Mouse (Mus musculus) CH12.LX (cell line): ENCODE data around the gene Cbll1.

Experiments used
- CHD2 ChIP-seq: IDR thresholded peaks from 2 replicates; pipeline ENCODE4 v1.6.1; 2011; ENCODE audit warnings: low read length, improper control_type of control experiment
- CTCF ChIP-seq, 2 experiments: IDR thresholded peaks in 1 of 2; conservative IDR thresholded peaks in 1 of 2; 2 replicates each; pipeline ENCODE4 v1.5.1; 2011 to 2012; ENCODE audit warnings: low read depth in 2 of 2, low read length in 2 of 2, improper control_type of control experiment in 1 of 2, inconsistent platforms in 1 of 2, mild to moderate bottlenecking in 1 of 2, moderate library complexity in 1 of 2
- EP300 ChIP-seq: IDR thresholded peaks from 2 replicates; pipeline ENCODE4 v1.6.1; 2011; ENCODE audit warnings: low read length, improper control_type of control experiment
- IRF4 ChIP-seq: IDR thresholded peaks from 2 replicates; pipeline ENCODE4 v1.6.1; 2014; ENCODE audit warnings: low read depth, mild to moderate bottlenecking, inconsistent platforms, low read length, improper control_type of control experiment
- KAT2A ChIP-seq: IDR thresholded peaks from 2 replicates; pipeline ENCODE4 v1.6.1; 2012; ENCODE audit warnings: low read length, improper control_type of control experiment, inconsistent platforms; ENCODE audit not compliant: insufficient replicate concordance
- MAFK ChIP-seq: IDR thresholded peaks from 2 replicates; pipeline ENCODE4 v1.6.1; 2011; ENCODE audit warnings: low read length, improper control_type of control experiment; ENCODE audit not compliant: insufficient replicate concordance
- MAX ChIP-seq: IDR thresholded peaks from 2 replicates; pipeline ENCODE4 v1.6.1; 2011; ENCODE audit warnings: low read length, improper control_type of control experiment
- MAZ ChIP-seq: IDR thresholded peaks from 2 replicates; pipeline ENCODE4 v1.6.1; 2012; ENCODE audit warnings: low read depth, mild to moderate bottlenecking, inconsistent platforms, low read length, improper control_type of control experiment, moderate library complexity
- POLR2A ChIP-seq: IDR thresholded peaks from 2 replicates; pipeline ENCODE4 v1.6.1; 2011; ENCODE audit warnings: low read depth, mild to moderate bottlenecking, improper control_type of control experiment, low read length
- RAD21 ChIP-seq: IDR thresholded peaks from 2 replicates; pipeline ENCODE4 v1.6.1; 2011; ENCODE audit warnings: low read depth, mild to moderate bottlenecking, low read length, improper control_type of control experiment, moderate library complexity
- TBP ChIP-seq: conservative IDR thresholded peaks from 2 replicates; pipeline ENCODE4 v1.6.1; 2011; ENCODE audit warnings: low read depth, low read length, improper control_type of control experiment
- TCF12 ChIP-seq: IDR thresholded peaks from 2 replicates; pipeline ENCODE4 v1.6.1; 2014; ENCODE audit warnings: low read depth, mild to moderate bottlenecking, inconsistent platforms, low read length, improper control_type of control experiment
- UBTF ChIP-seq: IDR thresholded peaks from 2 replicates; pipeline ENCODE4 v1.6.1; 2012; ENCODE audit warnings: low read depth, mild to moderate bottlenecking, inconsistent platforms, low read length, improper control_type of control experiment, moderate library complexity

DNA sequence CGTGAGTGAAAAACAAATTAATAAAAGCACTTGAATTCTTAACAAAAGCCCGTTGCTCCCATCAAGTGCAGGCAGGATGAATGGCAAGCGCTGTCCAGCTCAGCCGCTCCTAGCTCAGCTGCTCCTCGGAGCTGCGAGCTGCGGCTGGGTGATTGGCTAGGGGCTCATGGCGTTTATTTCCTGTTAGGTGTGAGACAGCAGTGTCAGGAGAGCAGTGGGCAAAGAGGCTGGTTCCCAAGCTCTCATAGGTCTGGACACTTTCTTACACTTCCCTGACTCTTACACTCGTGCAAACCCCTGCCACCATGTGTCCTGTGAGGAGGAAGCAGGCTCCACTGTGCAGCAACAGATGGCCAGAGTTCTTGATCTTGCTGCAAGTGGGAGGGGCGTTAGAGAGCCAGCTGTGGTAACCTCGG lies 55.3 kb downstream of the Cbll1 start:
- TF ChIP-seq MAX: no peak
- TF ChIP-seq POLR2A: no peak
- no peak for TF ChIP-seq MAZ
- TF ChIP-seq CTCF (conservative IDR thresholded peaks at IDR 0.05 in 1 of 2, IDR thresholded peaks at IDR 0.05 in 1 of 2; ENCODE audit: low read depth in 2 of 2, low read length in 2 of 2): no peak
- no peak for TF ChIP-seq EP300
- no peak for TF ChIP-seq CHD2
- no peak for TF ChIP-seq TCF12
- TF ChIP-seq MAFK: no peak
- no peak for TF ChIP-seq RAD21
- no peak for TF ChIP-seq TBP
- no peak for TF ChIP-seq UBTF
- TF ChIP-seq IRF4: no peak
- no peak for TF ChIP-seq KAT2A
